8 mouse cellular contexts compared by ENCODE assay signal in the genomic region with DNA sequence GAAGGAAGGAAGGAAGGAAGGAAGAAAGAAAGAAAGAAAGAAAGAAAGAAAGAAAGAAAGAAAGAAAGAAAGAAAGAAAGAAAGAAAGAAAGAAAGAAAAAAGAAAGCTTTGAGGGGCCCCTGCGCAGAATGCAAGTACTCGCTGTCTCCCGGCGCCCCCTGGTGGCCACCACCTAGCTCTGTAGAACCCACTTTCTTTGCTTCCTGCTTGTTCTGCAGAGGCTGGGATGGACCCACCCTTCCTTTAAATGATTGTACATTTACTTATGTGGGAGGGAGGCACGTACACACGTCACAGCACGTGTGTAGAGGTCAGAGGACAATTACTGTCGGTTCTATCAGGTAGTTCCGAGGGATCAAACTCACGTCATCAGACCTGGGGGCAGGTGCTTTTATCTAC. TPM values are rescaled to one million over a fixed set of nuclear protein-coding genes. Genes with fewer than 3 reads are reported as not detected.
A peak's percentile ranks its signal among the peaks of the same experiment; 100 is the strongest.
DNase-seq lines count a peak whose midpoint lies in the region; ATAC-seq and TF ChIP-seq lines count a peak whose summit lies in the region.

No protein-coding gene starts in this region.

- TF ChIP-seq CTCF in lung, embryonic 14.5 days (IDR thresholded peaks at IDR 0.05; ENCODE audit: low read depth), result peak; percentile 84

- H3K4me3 ChIP-seq in lung, embryonic 14.5 days (ENCODE audit: low read depth, low read length), result no peak overlapping the region

- H3K9me3 ChIP-seq in lung, embryonic 14.5 days (ENCODE audit: low read depth, low read length), result no peaks in the 10 kb centered on the region

- H3K36me3 ChIP-seq in lung, embryonic 14.5 days (ENCODE audit: insufficient read depth), result peaks cover 25% of the 10 kb centered on the region

- no peak overlapping the region for H3K4me2 ChIP-seq in lung, embryonic 14.5 days

- peak; percentile 85 for ATAC-seq in activated CD4-positive, CD25-positive, alpha-beta regulatory T cell, adult 4 months
- ATAC-seq in lung, embryonic 14.5 days (ENCODE audit: insufficient read depth), result 0 out of 2 replicates have a peak, but pooled peaks have one; percentile 35

- no peak overlapping the region for H3K9ac ChIP-seq in lung, embryonic 14.5 days

- 12% methylated on average over 10 of the region's 10 CpGs for WGBS in lung, embryonic 14.5 days

- intact Hi-C loops in gastrocnemius, postnatal 36 days (cut with DNase I), result loop anchor here (1.0 kb wide), 1 partner anchor 134 kb away; no protein-coding TSS in a partner anchor

- no peaks in the 10 kb centered on the region for H3K27me3 ChIP-seq in lung, embryonic 14.5 days (ENCODE audit: insufficient read depth, low read length)

- peak; percentile 85 to 86 for DNase-seq in B cell, adult 2 months
- peak; percentile 84 for DNase-seq in embryo, embryonic 10 days (ENCODE audit: low spot score)
- DNase-seq in gastrocnemius, postnatal 36 days, result peak; percentile 63 to 64
- peak; percentile 88 for DNase-seq in kidney, postnatal 14 days
- peak; percentile 92 for DNase-seq in lung, embryonic 14.5 days
- DNase-seq in ovary, postnatal 14 days (ENCODE audit: low spot score), result peak; percentile 71
- peak; percentile 47 to 52 for DNase-seq in thymus, adult 18-20 months

- H3K27ac ChIP-seq in lung, embryonic 14.5 days (ENCODE audit: low read depth), result no peak overlapping the region

- H3K4me1 ChIP-seq in lung, embryonic 14.5 days (ENCODE audit: insufficient read depth), result no peaks in the 10 kb centered on the region

RNA-seq across cellular contexts. Expression of gene Zdhhc7, which starts 23.2 kb away (rescaled TPM):
- polyA plus RNA-seq in activated CD4-positive, CD25-positive, alpha-beta regulatory T cell, adult 4 months (2017; shearing (Covaris generic)), result 1 to 10 TPM; 4.9 to 5.5 TPM
- total RNA-seq in gastrocnemius, postnatal 36 days (2021), result 10 to 100 TPM; 21.9 to 28.4 TPM
- polyA plus RNA-seq in lung, embryonic 14.5 days (2014; fragmentation: Nextera tagmentation; extraction: Ambion mirVana), result 33.9 and 37.5 TPM in 2 replicates

RNA-seq across cellular contexts. Expression of gene 6430548M08Rik, which starts 35.9 kb away (rescaled TPM):
- polyA plus RNA-seq in activated CD4-positive, CD25-positive, alpha-beta regulatory T cell, adult 4 months (2017; shearing (Covaris generic)), result not detected
- total RNA-seq in gastrocnemius, postnatal 36 days (2021), result 10 to 100 TPM; 29.0 to 41.6 TPM
- 7.1 and 8.0 TPM in 2 replicates for polyA plus RNA-seq in lung, embryonic 14.5 days (2014; fragmentation: Nextera tagmentation; extraction: Ambion mirVana)
